Mouse (Mus musculus) urinary bladder, adult 2 months (tissue): ENCODE measurements around the gene Atp7b. TPM values are rescaled to one million over a fixed set of nuclear protein-coding genes. Genes with fewer than 3 reads are reported as not detected.
A peak's percentile ranks its signal among the peaks of the same experiment; 100 is the strongest.

Experiments used
- DNase-seq: peaks from one replicate; pipeline ENCODE4 v3.0.0; 2022; ENCODE audit warnings: low spot score
- polyA plus RNA-seq: library from polyadenylated mRNA; depleted of rRNA; stranded (reverse); fragments of >200 nt; gene quantifications from 2 replicates; pipeline ENCODE4 v1.2.3, GENCODE M21; 2012; rRNA removed

Atp7b gene
- polyA plus RNA-seq: 0.88 and 0.93 TPM in 2 replicates

- DNase-seq: no peak
Measured at GRCm38 (mm10) chr8:22059821-22060445, at the start of gene Atp7b. Atp7b (minus strand) TSS chr8:22060305.

- DNase-seq: no peak
Measured at GRCm38 (mm10) chr8:22107020-22107419, 46.9 kb upstream of the Atp7b start.

- no peak for DNase-seq
Measured at GRCm38 (mm10) chr8:22091568-22091967, 31.5 kb upstream of the Atp7b start.

GRCm38 (mm10) chr8:22089226-22089625 is 29.1 kb upstream of the Atp7b start:
- no peak for DNase-seq

- no peak for DNase-seq
Measured at GRCm38 (mm10) chr8:22079313-22080007, 19.4 kb upstream of the Atp7b start.

- DNase-seq: no peak
Measured at GRCm38 (mm10) chr8:22061126-22061525, 1.0 kb upstream of the Atp7b start.

- DNase-seq: peak; percentile 78
Measured at GRCm38 (mm10) chr8:22060446-22060889, 363 bp upstream of the Atp7b start, which contains the start of gene Alg11. Alg11 (plus strand) TSS chr8:22060721.

- DNase-seq: no peak
Measured at GRCm38 (mm10) chr8:22059153-22059738, 859 bp downstream of the Atp7b start.

GRCm38 (mm10) chr8:22058368-22058767 is 1.7 kb downstream of the Atp7b start:
- no peak for DNase-seq

GRCm38 (mm10) chr8:22056850-22057249 is 3.3 kb downstream of the Atp7b start:
- no peak for DNase-seq

GRCm38 (mm10) chr8:22055492-22055877 is 4.6 kb downstream of the Atp7b start:
- DNase-seq: no peak

GRCm38 (mm10) chr8:22054674-22055491 is 5.2 kb downstream of the Atp7b start:
- DNase-seq: no peak

GRCm38 (mm10) chr8:22047699-22048464 is 12.2 kb downstream of the Atp7b start:
- DNase-seq: no peak

- DNase-seq: no peak
Measured at GRCm38 (mm10) chr8:22043706-22044105, 16.4 kb downstream of the Atp7b start.

GRCm38 (mm10) chr8:22042515-22042914 is 17.6 kb downstream of the Atp7b start:
- DNase-seq: no peak

- no peak for DNase-seq
Measured at GRCm38 (mm10) chr8:22040153-22040509, 20.0 kb downstream of the Atp7b start.

GRCm38 (mm10) chr8:22039468-22040152 is 20.5 kb downstream of the Atp7b start:
- DNase-seq: peak; percentile 24

GRCm38 (mm10) chr8:22037022-22037421 is 23.1 kb downstream of the Atp7b start:
- DNase-seq: no peak

GRCm38 (mm10) chr8:22036137-22036536 is 24.0 kb downstream of the Atp7b start:
- no peak for DNase-seq

- DNase-seq: no peak
Measured at GRCm38 (mm10) chr8:22030990-22031389, 29.1 kb downstream of the Atp7b start.

GRCm38 (mm10) chr8:22028973-22029372 is 31.1 kb downstream of the Atp7b start:
- no peak for DNase-seq
